Mouse (Mus musculus) midbrain, embryonic 15.5 days (tissue): ENCODE data around the gene Slc28a1. TPM values are rescaled to one million over a fixed set of nuclear protein-coding genes. Genes with fewer than 3 reads are reported as not detected.

ENCODE experiments used
- polyA plus RNA-seq: library from polyadenylated mRNA; unstranded; fragments of >200 nt; fragmentation: Nextera tagmentation; extraction: Ambion mirVana; gene quantifications from 2 replicates; pipeline ENCODE4 v1.2.1, GENCODE M21; 2015

Slc28a1 gene
- polyA plus RNA-seq, 1 experiment from 2014 or later: not detected

Other genes with a start within 250 kb of the Slc28a1 start
- gene Wdr73, start 213.5 kb upstream of the Slc28a1 start, polyA plus RNA-seq: 38.5 and 40.3 TPM in 2 replicates
- 5.2 and 7.2 TPM in 2 replicates for gene Nmb, start 209.7 kb upstream of the Slc28a1 start, polyA plus RNA-seq
- gene Sec11a, start 167.0 kb upstream of the Slc28a1 start, polyA plus RNA-seq: 147 and 163 TPM in 2 replicates
- gene Zfp592, start 121.1 kb upstream of the Slc28a1 start, polyA plus RNA-seq: 10.8 and 13.2 TPM in 2 replicates
- gene Alpk3, start 57.2 kb upstream of the Slc28a1 start, polyA plus RNA-seq: 0.10 and 0.13 TPM in 2 replicates
- 2.2 and 2.3 TPM in 2 replicates for gene Pde8a, start 98.8 kb downstream of the Slc28a1 start, polyA plus RNA-seq
- 648 and 653 TPM in 2 replicates for gene Rps17, start 230.5 kb downstream of the Slc28a1 start, polyA plus RNA-seq